Mouse (Mus musculus): ENCODE measurements at regions not wholly inside any gene's neighbourhood (a gene's known extent, or its start where the extent isn't known, plus 50 kb on each side); places are given as distances from the start of the nearest gene placed in this dataset.

DNA sequence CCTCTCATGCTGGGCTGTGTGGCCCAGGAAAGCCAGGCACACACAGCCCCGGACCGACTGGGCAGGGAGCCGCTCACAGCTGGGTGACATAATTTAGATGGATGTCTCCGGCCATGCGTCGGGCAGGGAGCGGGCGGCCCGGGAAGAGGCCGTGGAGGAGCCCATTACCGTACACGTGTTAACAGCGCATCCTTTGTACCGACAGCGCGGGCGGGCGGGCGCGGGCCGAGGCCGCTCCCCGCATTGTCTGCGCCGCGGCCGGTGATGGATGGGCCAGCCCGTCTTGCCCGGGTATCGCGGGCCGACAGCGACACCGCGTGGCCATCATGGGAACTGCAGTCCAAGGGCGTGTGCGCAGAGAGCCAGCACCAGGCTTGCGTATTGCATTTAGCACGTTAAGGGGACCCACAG, 98.6 kb downstream of the Cryba4 start:
- H3K4me2 ChIP-seq: peak overlapping the region; percentile 26; the same call in 1 of the 2 replicates
- H3K9me3 ChIP-seq (replicated peaks): no peaks in the 10 kb centered on the region
- H3K36me3 ChIP-seq (replicated peaks): no peaks in the 10 kb centered on the region
- H3K27me3 ChIP-seq: peaks cover 35% of the 10 kb centered on the region
- H3K27ac ChIP-seq (replicated peaks): no peak overlapping the region
- no peak for ATAC-seq (ENCODE audit: insufficient read depth)
- H3K9ac ChIP-seq: no peak overlapping the region
- no peak overlapping the region for H3K4me3 ChIP-seq (replicated peaks)
- peaks cover 4% of the 10 kb centered on the region; the same call in 1 of the 2 replicates for H3K4me1 ChIP-seq (replicated peaks)
- 1% methylated on average over 39 of the region's 39 CpGs for WGBS (ENCODE audit: insufficient replicate concordance)

DNA sequence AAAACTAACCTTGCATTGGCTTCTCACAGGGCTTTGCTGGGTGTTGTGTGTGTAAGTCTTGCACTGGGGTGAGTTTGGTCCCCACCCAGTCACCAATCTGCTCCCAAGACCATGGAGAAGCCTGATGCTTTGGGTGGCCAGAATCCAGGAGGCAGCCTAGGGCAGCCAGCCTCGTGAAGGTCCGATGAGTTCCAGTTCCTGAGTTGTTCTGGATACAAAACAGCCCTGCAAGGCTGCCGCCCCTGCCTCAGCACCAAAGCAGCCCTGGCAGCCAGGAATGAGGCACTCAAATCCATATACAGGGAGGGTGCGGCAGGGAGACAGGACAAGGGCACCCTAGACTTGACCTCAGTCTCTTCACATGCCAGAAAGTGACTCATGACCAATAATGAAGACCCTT, 97.7 kb downstream of the Cryba4 start:
- Histone ChIP-seq H3K4me2 (no peak overlapping the region), H3K9ac (no peak overlapping the region), H3K27ac (replicated peaks) (no peak overlapping the region), H3K36me3 (replicated peaks) (no peaks in the 10 kb centered on the region), H3K9me3 (replicated peaks) (no peaks in the 10 kb centered on the region), H3K4me1 (replicated peaks) (peaks cover 4% of the 10 kb centered on the region; the same call in 1 of the 2 replicates), H3K27me3 (peaks cover 35% of the 10 kb centered on the region), H3K4me3 (replicated peaks) (no peak overlapping the region)
- no peak for ATAC-seq (ENCODE audit: insufficient read depth)
- 51% methylated on average over 4 of the region's 4 CpGs for WGBS (ENCODE audit: insufficient replicate concordance)

DNA sequence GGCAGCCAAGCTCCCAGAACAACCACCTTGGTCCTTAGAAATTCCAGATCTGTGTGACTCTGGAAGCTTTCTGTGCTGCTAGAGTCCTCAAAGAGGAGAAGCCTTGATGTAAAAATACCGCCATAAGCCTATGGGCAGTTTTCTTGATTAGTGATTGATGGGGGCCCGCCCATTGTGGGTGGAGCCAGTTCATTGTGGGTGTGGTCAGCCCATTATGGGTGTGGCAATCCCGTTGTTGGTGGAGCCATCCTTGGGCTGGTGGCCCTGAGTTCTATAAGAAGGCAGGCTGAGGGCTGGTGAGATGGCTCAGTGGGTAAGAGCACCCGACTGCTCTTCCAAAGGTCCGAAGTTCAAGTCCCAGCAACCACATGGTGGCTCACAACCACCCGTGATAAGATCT, 97.3 kb downstream of the Cryba4 start:
- Histone ChIP-seq H3K4me3 (replicated peaks) (no peak overlapping the region), H3K9me3 (replicated peaks) (no peaks in the 10 kb centered on the region), H3K4me2 (no peak overlapping the region), H3K9ac (no peak overlapping the region), H3K36me3 (replicated peaks) (no peaks in the 10 kb centered on the region), H3K27ac (replicated peaks) (no peak overlapping the region), H3K27me3 (peaks cover 35% of the 10 kb centered on the region), H3K4me1 (replicated peaks) (peaks cover 4% of the 10 kb centered on the region; the same call in 1 of the 2 replicates)
- no peak for ATAC-seq (ENCODE audit: insufficient read depth)
- WGBS (ENCODE audit: insufficient replicate concordance): 43% methylated on average over 6 of the region's 6 CpGs

DNA sequence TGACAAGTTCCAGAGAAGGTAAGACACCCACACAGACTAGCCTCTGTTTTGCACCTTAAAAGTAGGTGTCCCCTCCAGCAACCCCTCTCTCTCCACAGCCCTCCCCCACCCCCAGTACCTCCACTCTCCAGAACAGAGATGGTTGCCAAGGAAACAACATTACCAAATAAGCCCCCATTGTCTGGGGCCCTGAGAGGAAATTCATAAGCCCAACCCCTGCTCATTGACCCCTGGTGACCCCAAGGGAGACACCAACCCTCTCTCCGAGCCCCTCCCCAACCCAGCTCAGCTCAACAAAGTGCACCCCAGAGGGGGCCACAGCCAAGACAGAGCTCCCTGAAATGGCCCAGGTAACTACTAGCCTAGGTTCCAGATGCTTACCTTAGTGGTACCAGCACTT, 96.3 kb downstream of the Cryba4 start:
- 35% methylated on average over 1 of the region's 1 CpGs for WGBS (ENCODE audit: insufficient replicate concordance)

DNA sequence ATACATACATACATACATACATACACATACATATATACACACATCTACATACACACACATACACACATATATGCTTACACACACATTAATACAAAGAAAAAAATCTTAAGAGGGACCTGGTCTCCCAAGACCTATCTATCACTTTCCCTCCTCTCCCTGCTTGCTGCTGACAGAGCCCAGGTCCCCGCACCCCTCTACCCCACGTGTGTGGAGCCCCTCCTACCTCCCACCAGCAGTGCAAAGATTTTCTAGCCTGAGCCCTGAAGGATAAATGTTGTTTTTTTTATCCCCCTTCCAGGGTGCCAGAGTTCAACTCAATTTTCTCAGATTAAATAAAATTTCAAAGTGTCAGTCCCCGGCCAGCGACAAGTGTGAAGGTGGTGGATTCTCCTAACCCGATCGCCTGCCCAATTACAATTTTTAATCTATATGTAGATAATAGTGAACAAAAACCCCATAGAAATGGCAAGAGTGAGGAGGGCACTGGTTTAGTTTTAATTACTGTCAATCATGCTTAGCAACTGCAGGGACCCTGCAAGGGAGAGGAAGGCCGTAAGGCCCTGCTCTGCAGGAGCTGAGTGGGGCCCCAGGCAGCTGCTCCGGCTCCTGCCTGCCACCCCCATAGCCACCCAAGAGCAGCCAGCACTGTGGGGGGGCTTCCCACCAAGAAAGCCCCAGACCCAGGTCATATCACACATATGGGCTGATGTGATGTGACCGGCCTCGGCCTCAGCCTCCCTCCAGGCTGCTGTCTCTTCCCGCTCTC, 85.7 kb downstream of the Cryba4 start:
- no peak overlapping the region for H3K9ac ChIP-seq
- 73% methylated on average over 11 of the region's 11 CpGs for WGBS (ENCODE audit: insufficient replicate concordance)
- H3K4me1 ChIP-seq (replicated peaks): no peaks in the 10 kb centered on the region
- ATAC-seq (ENCODE audit: insufficient read depth): no peak
- no peak overlapping the region for H3K4me2 ChIP-seq
- H3K4me3 ChIP-seq (replicated peaks): no peak overlapping the region
- H3K36me3 ChIP-seq (replicated peaks): no peaks in the 10 kb centered on the region
- no peaks in the 10 kb centered on the region for H3K9me3 ChIP-seq (replicated peaks)
- no peak overlapping the region for H3K27ac ChIP-seq (replicated peaks)
- H3K27me3 ChIP-seq: no peaks in the 10 kb centered on the region

More for the DNA sequence above, 96.3 kb downstream of the Cryba4 start:
- no peak for ATAC-seq (ENCODE audit: insufficient read depth)
- no peak overlapping the region for H3K9ac ChIP-seq
- peaks cover 35% of the 10 kb centered on the region for H3K27me3 ChIP-seq
- H3K4me2 ChIP-seq: no peak overlapping the region
- no peak overlapping the region for H3K27ac ChIP-seq (replicated peaks)
- H3K4me3 ChIP-seq (replicated peaks): no peak overlapping the region
- H3K36me3 ChIP-seq (replicated peaks): no peaks in the 10 kb centered on the region
- peaks cover 4% of the 10 kb centered on the region; the same call in 1 of the 2 replicates for H3K4me1 ChIP-seq (replicated peaks)
- H3K9me3 ChIP-seq (replicated peaks): no peaks in the 10 kb centered on the region

DNA sequence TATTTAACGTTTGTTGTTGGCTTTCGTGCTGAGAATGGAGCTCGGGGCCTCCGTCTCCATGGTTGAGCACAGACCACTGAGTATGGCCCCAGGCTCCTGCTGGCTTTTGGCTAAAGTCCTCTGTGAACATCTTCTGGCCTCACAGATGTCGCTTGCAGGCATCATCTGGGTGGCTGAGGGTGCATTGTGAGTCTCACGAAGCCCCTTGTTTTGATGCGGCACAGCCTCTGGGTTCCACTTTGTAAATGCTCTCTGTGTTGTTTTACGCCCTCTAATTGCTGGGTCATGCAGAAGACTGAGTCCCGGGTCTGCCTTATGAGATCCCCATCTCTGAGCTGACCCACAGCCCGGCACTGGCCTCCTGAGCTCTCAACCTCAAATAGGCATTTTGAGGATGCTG, 84.5 kb downstream of the Cryba4 start:
- Histone ChIP-seq H3K9me3 (replicated peaks) (no peaks in the 10 kb centered on the region), H3K4me1 (replicated peaks) (no peaks in the 10 kb centered on the region), H3K4me3 (replicated peaks) (no peak overlapping the region), H3K27ac (replicated peaks) (no peak overlapping the region), H3K36me3 (replicated peaks) (no peaks in the 10 kb centered on the region), H3K27me3 (no peaks in the 10 kb centered on the region), H3K9ac (no peak overlapping the region), H3K4me2 (no peak overlapping the region)
- WGBS (ENCODE audit: insufficient replicate concordance): 59% methylated on average over 10 of the region's 10 CpGs
- no peak for ATAC-seq (ENCODE audit: insufficient read depth)

DNA sequence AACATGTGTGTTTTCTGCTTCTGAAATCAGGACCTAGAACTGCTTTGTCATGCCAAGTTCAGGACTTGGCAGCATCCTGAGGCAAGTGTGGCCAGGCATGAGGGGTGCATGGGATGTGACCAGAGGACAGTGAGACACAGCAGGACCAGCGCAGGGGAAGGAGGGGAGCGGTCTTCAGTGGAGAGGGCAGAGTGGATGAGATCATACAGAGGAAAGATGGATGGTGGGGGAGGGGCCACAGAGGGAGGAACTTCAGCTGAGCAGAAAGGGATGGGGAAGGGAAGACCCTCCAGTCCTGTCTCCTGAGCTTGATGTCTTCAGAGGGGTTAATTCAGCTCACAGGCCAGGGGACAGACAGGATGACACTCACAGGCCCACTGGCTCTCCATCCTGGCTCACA, 81.0 kb downstream of the Cryba4 start:
- H3K27me3 ChIP-seq: no peaks in the 10 kb centered on the region
- no peak overlapping the region for H3K4me2 ChIP-seq
- H3K36me3 ChIP-seq (replicated peaks): no peaks in the 10 kb centered on the region
- H3K4me1 ChIP-seq (replicated peaks): no peaks in the 10 kb centered on the region
- WGBS (ENCODE audit: insufficient replicate concordance): 44% methylated on average over 2 of the region's 2 CpGs
- no peaks in the 10 kb centered on the region for H3K9me3 ChIP-seq (replicated peaks)
- no peak for ATAC-seq (ENCODE audit: insufficient read depth)
- H3K9ac ChIP-seq: no peak overlapping the region
- H3K27ac ChIP-seq (replicated peaks): no peak overlapping the region
- H3K4me3 ChIP-seq (replicated peaks): no peak overlapping the region

DNA sequence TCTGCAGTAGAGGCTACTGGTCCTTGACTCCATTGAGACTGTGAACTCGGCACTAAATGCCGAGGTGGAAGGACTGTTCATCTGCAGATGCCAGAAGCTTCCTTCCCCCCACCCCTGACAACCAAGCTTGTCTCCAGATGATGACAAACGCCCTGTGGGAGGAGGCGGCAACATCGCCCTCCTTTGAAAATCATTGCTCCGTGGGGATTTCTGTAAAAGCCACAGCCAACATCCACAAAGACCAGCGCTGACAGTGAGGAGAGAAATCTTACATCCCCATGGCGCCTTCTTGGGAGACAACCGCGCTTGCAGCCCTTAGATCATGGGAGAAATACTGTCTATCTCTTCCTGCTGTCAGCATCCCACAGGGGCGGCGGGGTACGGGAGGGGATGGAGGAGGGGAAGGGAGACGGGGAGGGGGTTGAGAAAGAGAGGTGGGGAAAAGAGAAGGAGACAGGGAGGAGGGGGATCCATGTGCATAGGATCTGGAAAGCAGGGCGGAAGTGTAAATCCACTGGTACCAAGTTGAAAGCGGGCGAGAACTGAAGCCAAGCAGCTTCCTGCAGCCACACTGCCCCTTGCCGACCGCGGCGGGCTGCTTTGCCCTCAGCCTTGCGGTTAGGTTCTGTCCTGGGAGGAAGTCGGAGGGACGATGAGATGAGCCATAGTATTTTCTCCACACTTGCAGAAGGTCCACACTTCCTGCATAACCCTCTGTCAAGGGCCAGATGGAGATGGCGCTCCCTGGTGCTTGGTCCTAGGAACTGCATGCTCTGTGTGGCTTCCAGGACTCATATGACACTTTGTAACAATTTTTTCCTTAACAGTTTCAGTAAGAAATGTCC, 72.9 kb downstream of the Cryba4 start:
- WGBS (ENCODE audit: insufficient replicate concordance): 4% methylated on average over 25 of the region's 25 CpGs
- peak overlapping the region; percentile 32 for H3K4me2 ChIP-seq
- no peak overlapping the region for H3K9ac ChIP-seq
- 0 out of 2 replicates have a peak overlapping the region, but pooled peaks have one; percentile 20 for H3K4me3 ChIP-seq (replicated peaks)
- no peaks in the 10 kb centered on the region for H3K4me1 ChIP-seq (replicated peaks)
- H3K9me3 ChIP-seq (replicated peaks): no peaks in the 10 kb centered on the region
- ATAC-seq (ENCODE audit: insufficient read depth): no peak
- peaks cover 11% of the 10 kb centered on the region for H3K27me3 ChIP-seq
- no peak overlapping the region for H3K27ac ChIP-seq (replicated peaks)
- H3K36me3 ChIP-seq (replicated peaks): no peaks in the 10 kb centered on the region

DNA sequence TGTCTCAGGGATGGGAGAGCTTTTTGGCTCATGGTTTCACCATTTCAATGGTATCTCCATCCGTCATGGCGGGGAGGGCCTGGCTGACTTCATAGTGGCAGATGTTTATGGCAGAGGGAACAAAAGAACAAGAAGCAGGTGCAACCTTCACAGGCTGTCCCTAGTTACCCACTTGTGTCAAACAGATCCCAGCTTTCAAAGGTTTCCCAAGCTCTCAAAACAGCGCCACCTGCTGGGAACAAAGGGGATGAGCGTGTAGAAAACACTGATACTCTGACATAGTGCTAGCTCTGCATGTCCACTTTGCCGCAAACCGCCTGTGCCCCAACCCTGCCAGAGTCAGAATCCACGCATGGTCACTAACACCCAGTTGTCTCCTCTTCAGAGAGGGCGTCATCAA, 69.5 kb downstream of the Cryba4 start:
- H3K27ac ChIP-seq (replicated peaks): no peak overlapping the region
- no peaks in the 10 kb centered on the region for H3K4me1 ChIP-seq (replicated peaks)
- 33% methylated on average over 8 of the region's 8 CpGs for WGBS (ENCODE audit: insufficient replicate concordance)
- H3K4me2 ChIP-seq: no peak overlapping the region
- no peak overlapping the region for H3K4me3 ChIP-seq (replicated peaks)
- no peaks in the 10 kb centered on the region for H3K9me3 ChIP-seq (replicated peaks)
- peaks cover 11% of the 10 kb centered on the region for H3K27me3 ChIP-seq
- no peak for ATAC-seq (ENCODE audit: insufficient read depth)
- no peaks in the 10 kb centered on the region for H3K36me3 ChIP-seq (replicated peaks)
- no peak overlapping the region for H3K9ac ChIP-seq

DNA sequence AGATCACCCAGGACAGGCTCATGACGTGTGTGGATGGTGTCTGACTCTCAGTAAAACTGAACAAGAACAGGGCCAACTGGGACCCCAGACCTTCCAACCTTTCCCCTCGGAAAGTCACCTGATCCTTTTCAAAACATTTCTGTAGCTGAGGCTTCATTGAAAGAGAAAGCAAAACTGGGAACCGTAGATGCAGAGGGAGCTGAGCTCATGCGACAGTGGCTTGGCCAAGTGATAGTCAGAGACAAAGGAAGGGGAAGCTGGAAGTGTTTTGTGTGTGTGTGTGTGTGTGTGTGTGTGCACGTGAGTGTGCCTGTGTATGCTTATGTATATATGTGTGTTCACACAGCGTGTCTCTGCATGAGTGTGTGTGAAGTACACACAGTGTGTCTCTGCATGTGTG, 56.7 kb downstream of the Cryba4 start:
- Histone ChIP-seq H3K4me1 (replicated peaks) (no peaks in the 10 kb centered on the region), H3K27me3 (no peaks in the 10 kb centered on the region), H3K9me3 (replicated peaks) (no peaks in the 10 kb centered on the region), H3K9ac (no peak overlapping the region), H3K27ac (replicated peaks) (no peak overlapping the region), H3K36me3 (replicated peaks) (no peaks in the 10 kb centered on the region), H3K4me3 (replicated peaks) (no peak overlapping the region), H3K4me2 (no peak overlapping the region)
- no peak for ATAC-seq (ENCODE audit: insufficient read depth)
- WGBS (ENCODE audit: insufficient replicate concordance): 48% methylated on average over 6 of the region's 6 CpGs
